Mouse (Mus musculus) liver (tissue): ENCODE data around the gene Rpl35a.
"Not testable (repeated sequence)": the region's sequence is repeated elsewhere in the genome, so short reads cannot be mapped to it uniquely, and the experiment has no call there.

Experiments used
- DNase-seq: peaks from one replicate; pipeline ENCODE4 v3.0.0-alpha.2; 2020; ENCODE audit warnings: mixed read lengths

Rpl35a gene

GRCm38 (mm10) chr16:33056095-33056785, at the start of gene Rpl35a, which contains the start of gene Iqcg:
Gene Rpl35a (plus strand): TSS chr16:33056453.
Gene Iqcg (minus strand): TSS chr16:33056218.
- DNase-seq = peak; percentile 89

GRCm38 (mm10) chr16:33006888-33007287, 49.4 kb upstream of the Rpl35a start:
- DNase-seq = no peak

GRCm38 (mm10) chr16:33007436-33007835, 48.8 kb upstream of the Rpl35a start:
- no peak for DNase-seq

- no peak for DNase-seq
These were observed 46.1 kb upstream of the Rpl35a start for GRCm38 (mm10) chr16:33010166-33010565.

GRCm38 (mm10) chr16:33013801-33014200, 42.5 kb upstream of the Rpl35a start:
- DNase-seq = no peak

- DNase-seq = no peak
These were observed 41.3 kb upstream of the Rpl35a start for GRCm38 (mm10) chr16:33014921-33015320.

GRCm38 (mm10) chr16:33015396-33015907, 40.8 kb upstream of the Rpl35a start:
- DNase-seq = no peak

GRCm38 (mm10) chr16:33015986-33016385, 40.3 kb upstream of the Rpl35a start:
- DNase-seq = no peak

- no peak for DNase-seq
These were observed 38.4 kb upstream of the Rpl35a start for GRCm38 (mm10) chr16:33017677-33018349.

GRCm38 (mm10) chr16:33019117-33019770, 37.0 kb upstream of the Rpl35a start:
- DNase-seq = no peak

- no peak for DNase-seq
These were observed 34.9 kb upstream of the Rpl35a start for GRCm38 (mm10) chr16:33021381-33021780.

- DNase-seq = peak; percentile 85
These were observed 32.5 kb upstream of the Rpl35a start for GRCm38 (mm10) chr16:33023750-33024149.

- no peak for DNase-seq
These were observed 31.7 kb upstream of the Rpl35a start for GRCm38 (mm10) chr16:33024456-33025104.

GRCm38 (mm10) chr16:33026357-33026756, 29.9 kb upstream of the Rpl35a start:
- DNase-seq = no peak

- no peak for DNase-seq
These were observed 20.2 kb upstream of the Rpl35a start for GRCm38 (mm10) chr16:33036006-33036405.

- no peak for DNase-seq
These were observed 13.6 kb upstream of the Rpl35a start for GRCm38 (mm10) chr16:33042682-33043081.

- DNase-seq = no peak
These were observed 13.0 kb upstream of the Rpl35a start for GRCm38 (mm10) chr16:33043268-33043667.

GRCm38 (mm10) chr16:33048004-33048403, 8.2 kb upstream of the Rpl35a start:
- no peak for DNase-seq

GRCm38 (mm10) chr16:33048686-33049085, 7.6 kb upstream of the Rpl35a start:
- no peak for DNase-seq

- no peak for DNase-seq
These were observed 6.4 kb upstream of the Rpl35a start for GRCm38 (mm10) chr16:33049809-33050208.

- DNase-seq = no peak
These were observed 3.1 kb upstream of the Rpl35a start for GRCm38 (mm10) chr16:33053141-33053540.

GRCm38 (mm10) chr16:33054927-33055326, 1.3 kb upstream of the Rpl35a start:
- not testable (repeated sequence) for DNase-seq

GRCm38 (mm10) chr16:33055655-33056054, 598 bp upstream of the Rpl35a start:
- DNase-seq = no peak
